Comparison of ENCODE assay signal across 8 mouse cellular contexts in the genomic region with DNA sequence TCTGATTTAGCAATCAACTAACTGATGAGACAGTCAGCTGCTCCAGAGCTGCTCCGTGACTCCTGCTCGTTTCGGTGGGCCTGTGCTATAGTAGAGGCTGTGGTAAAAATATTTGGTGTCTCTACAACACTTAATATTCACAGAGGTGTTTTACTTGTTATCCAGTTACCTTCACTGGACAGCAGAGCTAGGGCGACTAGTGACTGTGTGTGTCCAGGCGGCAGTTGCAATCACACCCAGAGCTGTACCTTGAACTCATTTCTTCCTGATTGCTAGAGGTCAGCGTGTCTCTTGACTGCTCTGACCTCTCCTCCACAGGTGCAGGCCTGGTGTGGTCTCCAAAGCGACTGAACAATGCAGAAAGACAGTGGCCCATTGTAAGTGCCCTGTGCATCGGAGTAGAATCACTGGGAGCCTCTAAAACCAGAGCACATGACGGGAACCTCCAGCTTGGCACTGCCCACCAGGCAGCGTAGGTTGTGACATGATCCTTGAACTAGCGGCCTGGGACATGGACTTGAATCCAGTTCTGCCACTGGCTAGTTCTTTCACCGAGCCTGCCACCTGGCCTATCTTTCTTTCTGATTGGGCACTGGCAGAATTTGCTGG. TPM values are rescaled to one million over a fixed set of nuclear protein-coding genes. Genes with fewer than 3 reads are reported as not detected.
DNase-seq lines count a peak whose midpoint lies in the region; ATAC-seq and TF ChIP-seq lines count a peak whose summit lies in the region.

No protein-coding gene starts in this region.

- no peak for TF ChIP-seq POLR2A in limb, embryonic 14.5 days (IDR thresholded peaks at IDR 0.05; ENCODE audit: borderline replicate concordance, extremely low read depth, insufficient read depth, insufficient read length)
- TF ChIP-seq POLR2A in olfactory bulb, adult 2 months (IDR thresholded peaks at IDR 0.05; ENCODE audit: insufficient read depth, low read depth, low read length): no peak

- 44% methylated on average over 12 of the region's 12 CpGs for WGBS in heart, embryonic 11.5 days (ENCODE audit: insufficient replicate concordance)
- WGBS in heart, embryonic 16.5 days: 45% methylated on average over 12 of the region's 12 CpGs
- 44% methylated on average over 12 of the region's 12 CpGs for WGBS in limb, embryonic 14.5 days
- 28% methylated on average over 12 of the region's 12 CpGs for WGBS in olfactory bulb, adult 2 months

- peaks cover 21% of the 10 kb centered on the region for H3K36me3 ChIP-seq in heart, embryonic 11.5 days (ENCODE audit: control insufficient read depth, insufficient read depth, low read length)
- peaks cover 18% of the 10 kb centered on the region for H3K36me3 ChIP-seq in heart, embryonic 16.5 days (ENCODE audit: control insufficient read depth, insufficient read depth)
- peaks cover 42% of the 10 kb centered on the region for H3K36me3 ChIP-seq in limb, embryonic 14.5 days (ENCODE audit: control insufficient read depth, insufficient read depth, low read length)

- TF ChIP-seq CTCF in olfactory bulb, adult 2 months (IDR thresholded peaks at IDR 0.05; ENCODE audit: insufficient read depth, low read depth, low read length): no peak

- intact Hi-C loops in heart, postnatal 36 days (cut with DNase I): loop anchor here (1.0 kb wide), 1 partner anchor 16 kb away; the partner anchor contains the start of gene Pak1ip1
- intact Hi-C loops in left cerebral cortex, postnatal 25 days (cut with DNase I): loop anchor here (2.0 to 10.0 kb wide), 2 partner anchors 16 to 218 kb away; partner anchors contain the start of gene Pak1ip1

- H3K9ac ChIP-seq in heart, embryonic 11.5 days (ENCODE audit: low read depth, low read length): peak overlapping the region; percentile 89
- peak overlapping the region; percentile 80 for H3K9ac ChIP-seq in heart, embryonic 16.5 days (ENCODE audit: low read length)
- peak overlapping the region; percentile 74 for H3K9ac ChIP-seq in limb, embryonic 14.5 days (ENCODE audit: low read depth, low read length, severe bottlenecking)

- peak overlapping the region; percentile 95 for H3K27ac ChIP-seq in heart, embryonic 11.5 days (ENCODE audit: low read depth, low read length)
- peak overlapping the region; percentile 91 for H3K27ac ChIP-seq in heart, embryonic 16.5 days (ENCODE audit: low read length)
- peak overlapping the region; percentile 77 for H3K27ac ChIP-seq in limb, embryonic 14.5 days (replicated peaks; ENCODE audit: low read depth, low read length)
- H3K27ac ChIP-seq in olfactory bulb, adult 2 months (ENCODE audit: insufficient read depth, low read depth, low read length): no peak overlapping the region

- peak overlapping the region; percentile 72 for H3K4me3 ChIP-seq in heart, embryonic 11.5 days (ENCODE audit: low read depth, low read length)
- H3K4me3 ChIP-seq in heart, embryonic 16.5 days (ENCODE audit: low read length): peak overlapping the region; percentile 76
- H3K4me3 ChIP-seq in limb, embryonic 14.5 days (replicated peaks; ENCODE audit: low read length): peak overlapping the region; percentile 54
- peak overlapping the region; percentile 60 for H3K4me3 ChIP-seq in olfactory bulb, adult 2 months (ENCODE audit: insufficient read depth, low read depth, low read length)

- H3K4me2 ChIP-seq in heart, embryonic 11.5 days: peak overlapping the region; percentile 83
- H3K4me2 ChIP-seq in heart, embryonic 16.5 days (ENCODE audit: low read depth, low read length): peak overlapping the region; percentile 67
- H3K4me2 ChIP-seq in limb, embryonic 14.5 days (replicated peaks; ENCODE audit: low read depth, low read length, severe bottlenecking): peak overlapping the region; percentile 53

- no peak for ATAC-seq in heart, embryonic 11.5 days (replicated peaks; ENCODE audit: insufficient number of reproducible peaks, low FRiP score, low TSS enrichment)
- no peak for ATAC-seq in heart, embryonic 16.5 days (replicated peaks; ENCODE audit: extremely low read depth, insufficient read depth, low FRiP score)
- no peak for ATAC-seq in limb, embryonic 14.5 days (ENCODE audit: low FRiP score, low read depth)

- no peaks in the 10 kb centered on the region for H3K27me3 ChIP-seq in heart, embryonic 11.5 days (ENCODE audit: control insufficient read depth, insufficient read depth, low read length)
- no peaks in the 10 kb centered on the region for H3K27me3 ChIP-seq in heart, embryonic 16.5 days (ENCODE audit: control insufficient read depth, insufficient read depth, low read length)
- no peaks in the 10 kb centered on the region for H3K27me3 ChIP-seq in limb, embryonic 14.5 days (ENCODE audit: control insufficient read depth, insufficient read depth, low read length)

- H3K9me3 ChIP-seq in heart, embryonic 11.5 days (replicated peaks; ENCODE audit: control insufficient read depth, low read length): no peaks in the 10 kb centered on the region
- no peaks in the 10 kb centered on the region for H3K9me3 ChIP-seq in heart, embryonic 16.5 days (replicated peaks; ENCODE audit: control insufficient read depth, low read length)
- no peaks in the 10 kb centered on the region for H3K9me3 ChIP-seq in limb, embryonic 14.5 days (ENCODE audit: control insufficient read depth, low read length)

- peaks cover 25% of the 10 kb centered on the region for H3K4me1 ChIP-seq in heart, embryonic 11.5 days (ENCODE audit: control insufficient read depth, insufficient read depth, low read length)
- peaks cover 16% of the 10 kb centered on the region for H3K4me1 ChIP-seq in heart, embryonic 16.5 days (ENCODE audit: control insufficient read depth, insufficient read depth, low read length)
- peaks cover 8% of the 10 kb centered on the region for H3K4me1 ChIP-seq in limb, embryonic 14.5 days (ENCODE audit: control insufficient read depth, insufficient read depth, low read length)
- H3K4me1 ChIP-seq in olfactory bulb, adult 2 months (ENCODE audit: control insufficient read depth, insufficient read depth, low read length): peaks cover 11% of the 10 kb centered on the region

- DNase-seq in heart, postnatal 36 days: no peak
- DNase-seq in adrenal gland, postnatal 10 days: peak; percentile 40
- no peak for DNase-seq in limb, embryonic 14.5 days (ENCODE audit: low spot score)
- no peak for DNase-seq in left cerebral cortex, postnatal 25 days (ENCODE audit: low spot score in 2 of 2)
- DNase-seq in urinary bladder, postnatal 10 days (ENCODE audit: low spot score): no peak

RNA-seq across cellular contexts. Expression of gene Tmem14c, which starts 0.8 kb away (rescaled TPM):
- polyA plus RNA-seq in heart, embryonic 11.5 days (2014; fragmentation: Nextera tagmentation; extraction: Ambion mirVana): 302 and 305 TPM in 2 replicates
- total RNA-seq in heart, postnatal 36 days (2021): 100 to 1,000 TPM; 180 to 198 TPM
- total RNA-seq in adrenal gland, postnatal 10 days (2021): 100 to 1,000 TPM; 310 to 344 TPM
- 223 and 237 TPM in 2 replicates for polyA plus RNA-seq in heart, embryonic 16.5 days (2015; fragmentation: Nextera tagmentation; extraction: Ambion mirVana)
- 110 and 122 TPM in 2 replicates for polyA plus RNA-seq in limb, embryonic 14.5 days (2012; rRNA removed)
- 220 and 229 TPM in 2 replicates for polyA plus RNA-seq in limb, embryonic 14.5 days (2014; fragmentation: Nextera tagmentation; extraction: Ambion mirVana)
- polyA plus RNA-seq in olfactory bulb, adult 2 months (2012; ENCODE audit: insufficient read depth, insufficient read length, low replicate concordance, missing spikeins): not detected in 2 replicates
- total RNA-seq in left cerebral cortex, postnatal 25 days (2021): 10 to 100 TPM; 63.8 to 64.2 TPM

RNA-seq across cellular contexts. Expression of gene Pak1ip1, which starts 16.1 kb away (rescaled TPM):
- polyA plus RNA-seq in heart, embryonic 11.5 days (2014; fragmentation: Nextera tagmentation; extraction: Ambion mirVana): 62.8 and 70.1 TPM in 2 replicates
- total RNA-seq in heart, postnatal 36 days (2021): 10 to 100 TPM; 26.5 to 29.6 TPM
- 10 to 100 TPM; 48.0 to 55.5 TPM for total RNA-seq in adrenal gland, postnatal 10 days (2021)
- polyA plus RNA-seq in heart, embryonic 16.5 days (2015; fragmentation: Nextera tagmentation; extraction: Ambion mirVana): 52.0 and 53.4 TPM in 2 replicates
- 44.6 and 54.0 TPM in 2 replicates for polyA plus RNA-seq in limb, embryonic 14.5 days (2012; rRNA removed)
- polyA plus RNA-seq in limb, embryonic 14.5 days (2014; fragmentation: Nextera tagmentation; extraction: Ambion mirVana): 55.7 and 60.7 TPM in 2 replicates
- polyA plus RNA-seq in olfactory bulb, adult 2 months (2012; ENCODE audit: insufficient read depth, insufficient read length, low replicate concordance, missing spikeins): not detected in 2 replicates
- total RNA-seq in left cerebral cortex, postnatal 25 days (2021): 10 to 100 TPM; 40.0 to 42.5 TPM

Comparison
In these comparisons a context has a peak if more than half of its experiments do, and no peak if none do; other contexts are left out.
1. RNA of gene Pak1ip1, which starts 16.1 kb away (polyA plus RNA-seq): 62.8 to 70.1 TPM in heart, embryonic 11.5 days, 44.6 to 60.7 TPM in limb, embryonic 14.5 days and 52.0 to 53.4 TPM in heart, embryonic 16.5 days; not detected in olfactory bulb, adult 2 months; every median in the first group is over 10 times any median in the second.
2. Peak in every context shown above with its lines, with median percentiles within 50 percentile points of each other: H3K4me2 ChIP-seq, H3K4me3 ChIP-seq and H3K9ac ChIP-seq.